Mouse (Mus musculus) kidney, adult 2 months (tissue): ENCODE measurements around the gene Olfr1012. TPM values are rescaled to one million over a fixed set of nuclear protein-coding genes. Genes with fewer than 3 reads are reported as not detected.

Experiments
- DNase-seq: peaks from one replicate; pipeline ENCODE4 v3.0.0; 2021
- H3K27ac ChIP-seq: fragments of 200-500 bp; 2 replicates; pipeline ENCODE4 v1.5.1; 2012; ENCODE audit warnings: low read depth, low read length, control low read depth, inconsistent platforms; ENCODE audit not compliant: insufficient read depth
- H3K27me3 ChIP-seq: fragments of 200-500 bp; replicated peaks from 2 replicates; pipeline ENCODE4 v1.6.1; 2012; ENCODE audit warnings: mild to moderate bottlenecking, moderate library complexity, low read length, inconsistent platforms; ENCODE audit not compliant: control insufficient read depth, insufficient read depth
- H3K36me3 ChIP-seq: fragments of 200-500 bp; 2 replicates; pipeline ENCODE4 v1.6.1; 2012; ENCODE audit warnings: mild to moderate bottlenecking, moderate library complexity, low read length, inconsistent platforms; ENCODE audit not compliant: control insufficient read depth, insufficient read depth
- H3K4me1 ChIP-seq: fragments of 200-500 bp; 2 replicates; pipeline ENCODE4 v1.6.1; 2011; ENCODE audit warnings: low read length; ENCODE audit not compliant: control insufficient read depth, insufficient read depth
- H3K4me3 ChIP-seq: fragments of 200-500 bp; 2 replicates; pipeline ENCODE4 v1.5.1; 2011; ENCODE audit warnings: mild to moderate bottlenecking, low read depth, low read length, control low read depth; ENCODE audit not compliant: insufficient read depth
- CTCF ChIP-seq: fragments of 200-500 bp; conservative IDR thresholded peaks from 2 replicates; pipeline ENCODE4 v1.5.1; 2011; ENCODE audit warnings: low read depth, mild to moderate bottlenecking, control low read depth, low read length, moderate library complexity, mixed read lengths; ENCODE audit not compliant: insufficient read depth, insufficient read length
- POLR2A ChIP-seq: fragments of 200-500 bp; IDR thresholded peaks from one replicate; pipeline ENCODE4 v1.6.1; 2011; ENCODE audit warnings: low read depth, low read length, control low read depth
- WGBS: fragments of 180-500 bp; shearing (Covaris S2); methylation state at CpG from one replicate; pipeline ENCODE4 v1.1.7; 2018; 5-methylcytosine and 5-hydroxymethylcytosine counted together
- polyA plus RNA-seq: library from polyadenylated mRNA; depleted of rRNA; stranded (reverse); fragments of >200 nt; gene quantifications from 2 replicates; pipeline ENCODE4 v1.2.3, GENCODE M21; 2012; rRNA removed

Olfr1012 gene
- polyA plus RNA-seq, result not detected in 2 replicates

GRCm38 (mm10) chr2:85762666-85763065 lies at the start of gene Olfr1012:
Olfr1012 (minus strand) TSS chr2:85762766.
- DNase-seq, result no peak
- Histone ChIP-seq H3K27me3 (no peaks in the 10 kb centered on the region), H3K4me1 (no peaks in the 10 kb centered on the region), H3K27ac (no peak within 1 kb of the TSS), H3K36me3 (no peaks in the 10 kb centered on the region), H3K4me3 (no peak within 1 kb of the TSS)
- WGBS, result 60% methylated on average over 1 of the region's 1 CpGs
- TF ChIP-seq POLR2A (no peak), CTCF (no peak)

- no peak for DNase-seq
- no peak for TF ChIP-seq CTCF
- no peak for TF ChIP-seq POLR2A
- Histone ChIP-seq H3K27me3 (no peaks in the 10 kb centered on the region), H3K4me3 (no peak overlapping the region), H3K4me1 (no peaks in the 10 kb centered on the region), H3K36me3 (no peaks in the 10 kb centered on the region), H3K27ac (no peak overlapping the region)
- WGBS, result 86% methylated on average over 4 of the region's 4 CpGs
Measured at GRCm38 (mm10) chr2:85804501-85804900, 41.9 kb upstream of the Olfr1012 start.

GRCm38 (mm10) chr2:85802444-85802843 lies 39.9 kb upstream of the Olfr1012 start, which contains the start of gene Olfr1016:
Olfr1016 (minus strand) TSS chr2:85802544.
- no peaks in the 10 kb centered on the region for H3K27me3 ChIP-seq
- H3K36me3 ChIP-seq, result no peaks in the 10 kb centered on the region
- DNase-seq, result no peak
- no peak within 1 kb of the TSS for H3K27ac ChIP-seq
- no peaks in the 10 kb centered on the region for H3K4me1 ChIP-seq
- 91% methylated on average over 2 of the region's 2 CpGs for WGBS
- no peak within 1 kb of the TSS for H3K4me3 ChIP-seq
- TF ChIP-seq POLR2A, result no peak
- no peak for TF ChIP-seq CTCF

- Histone ChIP-seq H3K27ac (no peak overlapping the region), H3K4me1 (no peaks in the 10 kb centered on the region), H3K27me3 (no peaks in the 10 kb centered on the region), H3K4me3 (no peak overlapping the region), H3K36me3 (no peaks in the 10 kb centered on the region)
- DNase-seq, result no peak
- TF ChIP-seq POLR2A (no peak), CTCF (no peak)
- 68% methylated on average over 2 of the region's 2 CpGs for WGBS
Measured at GRCm38 (mm10) chr2:85792331-85792730, 29.8 kb upstream of the Olfr1012 start.

GRCm38 (mm10) chr2:85781717-85782116 lies 19.2 kb upstream of the Olfr1012 start, which contains the start of gene Olfr1015:
Olfr1015 (plus strand) TSS chr2:85782017.
- Histone ChIP-seq H3K27ac (no peak within 1 kb of the TSS), H3K4me3 (no peak within 1 kb of the TSS), H3K36me3 (no peaks in the 10 kb centered on the region), H3K4me1 (no peaks in the 10 kb centered on the region), H3K27me3 (no peaks in the 10 kb centered on the region)
- no peak for DNase-seq
- TF ChIP-seq CTCF (no peak), POLR2A (no peak)

GRCm38 (mm10) chr2:85772413-85772812 lies 9.8 kb upstream of the Olfr1012 start, which contains the start of gene Olfr1014:
Olfr1014 (plus strand) TSS chr2:85772713.
- Histone ChIP-seq H3K4me3 (no peak within 1 kb of the TSS), H3K27ac (no peak within 1 kb of the TSS), H3K36me3 (no peaks in the 10 kb centered on the region), H3K27me3 (no peaks in the 10 kb centered on the region), H3K4me1 (no peaks in the 10 kb centered on the region)
- no peak for TF ChIP-seq CTCF
- no peak for TF ChIP-seq POLR2A
- no peak for DNase-seq

- H3K4me3 ChIP-seq, result no peak within 1 kb of the TSS
- H3K27me3 ChIP-seq, result no peaks in the 10 kb centered on the region
- no peaks in the 10 kb centered on the region for H3K4me1 ChIP-seq
- DNase-seq, result no peak
- H3K27ac ChIP-seq, result no peak within 1 kb of the TSS
- TF ChIP-seq POLR2A (no peak), CTCF (no peak)
- no peaks in the 10 kb centered on the region for H3K36me3 ChIP-seq
Measured at GRCm38 (mm10) chr2:85766798-85767197, 4.2 kb upstream of the Olfr1012 start, which contains the start of gene Olfr1013. Olfr1013 (plus strand) TSS chr2:85767098.
